Mouse (Mus musculus) adrenal gland, adult (tissue): Measurements from ENCODE around the gene Hpse2.

Experiments
- DNase-seq, 2 experiments: peaks; one replicate each; pipeline ENCODE4 v3.0.0; 2022 to 2023; ENCODE audit warnings: low spot score in 1 of 2; ENCODE audit not compliant: inconsistent age in 2 of 2

Hpse2 gene

DNA sequence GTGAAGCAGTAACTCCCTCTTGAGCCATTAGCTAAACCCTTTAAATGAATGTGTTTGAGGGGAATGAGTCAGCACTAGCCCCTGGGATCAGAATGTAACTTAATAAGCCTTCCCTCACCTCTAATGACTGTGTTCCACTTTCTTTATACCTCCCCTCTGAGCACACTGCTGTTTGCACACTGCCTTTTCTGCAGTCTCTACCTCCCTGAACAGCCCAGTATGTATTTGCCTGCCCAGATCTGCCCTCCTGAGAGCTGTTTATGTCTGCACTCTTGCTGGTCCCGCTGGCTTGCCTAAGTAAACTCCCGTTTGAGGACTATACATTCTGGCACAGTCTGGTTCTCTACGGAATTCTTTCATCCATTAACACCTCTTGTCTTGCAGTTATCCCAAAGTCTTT, 525.1 kb downstream of the Hpse2 start:
- no peak for DNase-seq

GRCm38 (mm10) chr19:42857096-42857495, 531.1 kb downstream of the Hpse2 start:
- no peak for DNase-seq

DNA sequence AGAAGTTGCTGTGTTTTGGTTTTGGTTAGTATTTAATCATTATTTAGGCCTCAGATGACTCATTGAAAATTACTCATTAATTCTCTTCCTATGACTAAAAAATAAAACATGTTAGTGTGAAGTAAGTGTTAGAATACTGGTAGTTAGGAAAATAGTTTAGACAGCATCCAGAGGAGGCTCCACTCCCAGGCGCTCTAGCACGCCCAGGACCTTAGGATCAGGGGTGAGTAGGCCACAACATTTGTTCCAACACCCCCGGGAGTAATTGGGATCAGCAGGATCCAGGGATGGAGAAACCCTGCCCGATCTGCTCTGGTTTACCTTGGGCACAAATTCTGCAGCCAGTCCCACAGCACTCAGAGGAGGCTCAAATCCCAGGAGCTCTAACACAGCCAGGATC, 532.5 kb downstream of the Hpse2 start:
- no peak for DNase-seq

GRCm38 (mm10) chr19:42850444-42850843, 537.7 kb downstream of the Hpse2 start:
- no peak for DNase-seq

DNA sequence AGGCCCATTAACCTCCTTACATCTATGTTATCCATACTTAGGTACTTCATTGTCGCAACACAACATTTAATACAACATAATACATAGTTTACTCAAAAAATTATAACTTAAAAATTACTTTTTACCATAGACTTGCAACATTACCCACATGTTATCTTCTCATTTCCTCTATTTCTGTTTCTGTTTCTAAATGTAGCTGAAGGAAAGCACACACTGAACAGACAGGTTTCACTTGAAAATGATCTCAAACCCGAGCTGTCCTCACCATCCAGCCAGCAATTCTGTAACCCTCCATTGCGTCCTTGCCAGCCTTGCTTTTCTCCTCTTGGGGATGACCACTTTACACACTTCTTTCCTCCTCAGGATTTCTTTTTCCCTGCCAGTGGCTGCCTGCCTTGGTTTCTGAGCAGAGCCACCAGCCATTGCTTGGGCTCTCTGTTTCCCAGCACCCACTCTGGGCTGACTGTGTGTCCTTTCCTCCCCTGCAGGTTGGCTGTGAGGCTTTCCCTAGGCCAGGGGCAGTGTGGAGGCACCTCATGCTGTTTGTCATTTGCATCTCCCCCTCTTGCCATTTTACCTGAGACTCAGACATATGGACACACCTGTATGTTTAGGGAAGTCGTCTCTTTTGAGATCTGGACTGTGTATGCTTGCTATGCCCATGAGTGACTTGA, 548.4 kb downstream of the Hpse2 start:
- DNase-seq = no peak

GRCm38 (mm10) chr19:42839118-42839517, 549.0 kb downstream of the Hpse2 start:
- no peak for DNase-seq

GRCm38 (mm10) chr19:42838271-42838670, 549.9 kb downstream of the Hpse2 start:
- no peak for DNase-seq

DNA sequence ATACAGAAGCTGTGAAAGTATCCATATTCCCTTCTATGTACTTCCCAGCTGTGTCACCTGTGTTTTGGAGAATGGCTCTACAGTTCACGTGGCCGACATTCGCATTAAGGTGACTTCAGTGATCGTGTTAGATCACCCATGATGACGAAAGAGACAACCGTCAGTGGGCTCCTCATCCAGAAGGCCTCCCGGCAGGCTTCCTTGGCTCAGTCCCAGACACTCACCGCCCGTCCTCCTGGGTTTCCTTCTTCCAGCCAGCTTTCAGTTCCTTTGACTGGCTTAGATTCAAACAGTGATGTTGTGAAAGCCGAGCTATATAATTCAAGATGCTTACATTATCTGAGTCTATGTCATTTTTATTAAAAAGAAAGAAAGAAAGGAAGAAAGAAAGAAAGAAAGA, 550.6 kb downstream of the Hpse2 start:
- DNase-seq = no peak

- DNase-seq = no peak
Observed at GRCm38 (mm10) chr19:42833126-42833525, 555.0 kb downstream of the Hpse2 start.

DNA sequence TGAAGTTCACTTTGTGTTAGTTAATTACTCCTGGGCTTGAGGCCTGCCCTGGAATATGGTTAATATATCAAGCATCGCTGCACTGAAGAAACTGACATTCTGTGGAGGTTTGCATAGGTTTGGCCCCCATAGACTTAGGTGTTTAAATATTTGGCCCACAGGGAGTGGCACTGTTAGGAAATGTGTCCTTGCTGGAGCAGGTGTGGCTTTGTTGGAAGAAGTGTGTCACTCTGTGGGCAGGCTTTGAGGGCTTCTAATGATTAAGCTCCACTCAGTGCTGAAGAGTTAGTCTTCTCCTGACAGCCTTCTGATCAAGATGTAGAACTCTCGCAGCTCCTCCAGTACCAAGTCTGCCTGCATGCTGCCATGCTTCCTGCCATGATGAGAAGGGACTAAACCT, 555.9 kb downstream of the Hpse2 start:
- no peak for DNase-seq

DNA sequence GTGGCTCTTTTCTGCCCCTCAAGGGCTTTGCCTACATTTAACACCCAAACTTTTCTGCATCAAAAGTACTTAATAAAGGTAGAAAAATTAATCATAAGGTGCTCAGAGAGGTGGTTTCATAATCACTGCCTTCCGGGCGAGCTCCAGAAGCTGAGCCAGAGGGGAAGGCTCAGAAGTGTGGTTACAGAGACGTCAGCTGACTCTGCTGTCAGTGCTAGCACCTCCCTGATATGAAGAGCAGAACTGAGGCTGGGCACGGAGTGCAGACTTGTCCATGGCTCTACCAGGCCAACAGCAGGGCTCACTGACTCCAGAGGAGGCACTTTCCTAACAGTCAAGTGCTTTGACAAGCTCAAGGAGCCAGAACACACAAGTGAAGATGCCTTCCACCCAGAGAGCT, 559.0 kb downstream of the Hpse2 start:
- DNase-seq = no peak

DNA sequence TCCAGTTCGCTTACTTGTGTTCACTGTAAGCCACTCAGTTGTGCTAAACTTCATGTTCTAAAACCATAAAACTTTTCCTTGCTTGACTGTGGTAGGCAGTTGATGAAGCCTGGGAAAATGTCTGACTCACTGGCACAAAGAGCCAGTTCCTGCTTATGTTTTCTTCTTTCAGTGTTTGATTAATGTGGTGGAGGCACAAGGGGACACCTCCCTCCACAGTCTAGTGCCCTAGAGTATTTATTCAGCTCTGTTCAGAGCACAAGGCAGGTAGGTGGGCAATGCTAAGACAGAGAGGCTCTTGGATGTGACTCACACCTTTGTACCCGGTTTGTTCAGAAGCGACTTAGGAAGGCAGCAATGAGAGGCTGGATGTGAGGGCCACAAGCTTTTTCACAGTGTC, 560.3 kb downstream of the Hpse2 start:
- no peak for DNase-seq

- no peak for DNase-seq
Observed at GRCm38 (mm10) chr19:42820109-42820508, 568.0 kb downstream of the Hpse2 start.

GRCm38 (mm10) chr19:42817761-42818160, 570.4 kb downstream of the Hpse2 start:
- DNase-seq = no peak

- DNase-seq = no peak
Observed at GRCm38 (mm10) chr19:42816261-42816660, 571.9 kb downstream of the Hpse2 start.

GRCm38 (mm10) chr19:42810140-42810539, 578.0 kb downstream of the Hpse2 start:
- no peak for DNase-seq

GRCm38 (mm10) chr19:42809491-42809890, 578.7 kb downstream of the Hpse2 start:
- no peak for DNase-seq

- no peak for DNase-seq
Observed at GRCm38 (mm10) chr19:42797866-42798265, 590.3 kb downstream of the Hpse2 start.

DNA sequence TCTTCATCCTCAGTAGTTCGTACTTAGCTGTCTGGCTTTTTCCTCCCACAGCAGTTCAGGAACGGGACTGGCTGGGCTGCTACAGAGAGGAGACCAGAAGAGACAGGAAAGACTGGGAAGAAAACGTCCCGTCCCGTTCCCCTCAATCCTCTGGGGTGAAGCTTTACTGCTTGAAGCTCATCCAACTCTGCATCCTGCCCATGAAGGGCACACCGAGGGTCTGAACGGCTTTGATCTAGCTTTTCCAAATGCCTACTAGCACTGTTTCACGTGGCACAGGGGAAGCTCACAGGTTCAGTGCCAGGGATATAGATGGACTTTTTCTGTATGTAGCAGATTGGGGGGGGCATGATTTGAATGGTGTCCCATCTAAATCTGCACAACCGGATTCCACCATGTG, 592.4 kb downstream of the Hpse2 start:
- DNase-seq = no peak

- peak; percentile 82 to 95 for DNase-seq
Observed at GRCm38 (mm10) chr19:42794914-42795613, 593.1 kb downstream of the Hpse2 start.

DNA sequence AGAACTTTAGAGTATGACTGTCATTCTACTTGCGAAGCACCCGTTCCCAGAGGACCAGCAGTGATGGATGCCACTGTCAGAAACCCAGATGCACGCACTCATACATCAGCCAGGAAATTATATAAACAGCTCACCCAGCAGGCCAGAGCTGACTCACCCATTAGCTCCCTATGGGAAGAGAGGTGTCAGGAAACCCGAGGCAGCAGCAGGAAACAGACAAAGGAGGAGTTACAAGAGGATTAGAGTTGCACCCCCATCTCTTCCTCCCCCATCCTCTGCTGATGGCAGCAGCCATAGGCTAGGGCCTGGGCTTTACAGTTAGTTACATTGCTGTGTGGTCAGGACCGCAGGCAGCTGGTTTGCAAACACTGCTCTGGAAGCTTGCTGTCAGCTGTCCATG, 599.8 kb downstream of the Hpse2 start:
- no peak for DNase-seq

DNA sequence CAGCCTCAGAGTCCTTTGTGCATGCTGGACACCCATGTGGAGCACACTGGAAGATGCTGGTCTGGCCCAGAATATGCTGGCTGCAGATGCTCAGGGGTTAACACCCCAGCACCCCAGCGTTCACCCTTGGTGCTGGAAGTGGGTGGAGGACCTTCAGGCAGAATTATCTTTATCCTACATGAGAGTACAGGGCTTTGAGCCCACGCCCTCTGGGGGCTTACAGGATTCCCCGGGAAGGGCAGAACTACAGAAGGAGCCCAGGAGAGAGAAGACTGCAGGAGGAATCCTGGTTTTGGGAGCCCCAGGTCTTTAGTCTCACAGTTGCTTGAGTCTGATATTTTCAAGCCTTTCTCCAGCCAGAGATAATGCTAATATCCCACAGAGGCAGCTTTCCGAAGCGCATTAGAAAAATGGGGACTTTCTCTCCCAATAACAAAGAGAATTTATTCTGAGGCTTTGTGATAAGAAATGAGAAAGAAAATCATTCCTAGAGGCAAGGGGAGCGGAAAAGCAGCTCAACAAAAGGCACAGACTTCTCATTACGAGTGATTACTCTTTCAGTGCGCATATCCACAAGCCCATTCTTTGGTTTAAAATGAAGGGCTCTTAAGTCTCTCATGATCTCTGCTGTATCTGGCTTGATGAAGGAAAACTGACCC, 602.5 kb downstream of the Hpse2 start:
- DNase-seq = no peak
